Mouse (Mus musculus): Measurements from ENCODE around the gene Fcer1g.

Fcer1g gene

GRCm38 (mm10) chr1:171187851-171188700 is 46.1 kb downstream of the Fcer1g start:
- DNase-seq (ENCODE audit: low read depth, low spot score) = no peak

GRCm38 (mm10) chr1:171185655-171186054 is 48.5 kb downstream of the Fcer1g start:
- no peak for DNase-seq (ENCODE audit: low read depth, low spot score)

- no peak for DNase-seq (ENCODE audit: low read depth, low spot score)
Observed at GRCm38 (mm10) chr1:171184314-171184713, 49.9 kb downstream of the Fcer1g start.

GRCm38 (mm10) chr1:171183620-171184019 is 50.5 kb downstream of the Fcer1g start:
- no peak for DNase-seq (ENCODE audit: low read depth, low spot score)

- DNase-seq (ENCODE audit: low read depth, low spot score) = no peak
Observed at GRCm38 (mm10) chr1:171183025-171183424, 51.1 kb downstream of the Fcer1g start.
